Mouse (Mus musculus): ENCODE results near the gene Cdh4. TPM values are rescaled to one million over a fixed set of nuclear protein-coding genes. Genes with fewer than 3 reads are reported as not detected.

The Cdh4 gene
- polyA plus RNA-seq, 1 experiment from 2014 or later = 23.0 TPM

DNA sequence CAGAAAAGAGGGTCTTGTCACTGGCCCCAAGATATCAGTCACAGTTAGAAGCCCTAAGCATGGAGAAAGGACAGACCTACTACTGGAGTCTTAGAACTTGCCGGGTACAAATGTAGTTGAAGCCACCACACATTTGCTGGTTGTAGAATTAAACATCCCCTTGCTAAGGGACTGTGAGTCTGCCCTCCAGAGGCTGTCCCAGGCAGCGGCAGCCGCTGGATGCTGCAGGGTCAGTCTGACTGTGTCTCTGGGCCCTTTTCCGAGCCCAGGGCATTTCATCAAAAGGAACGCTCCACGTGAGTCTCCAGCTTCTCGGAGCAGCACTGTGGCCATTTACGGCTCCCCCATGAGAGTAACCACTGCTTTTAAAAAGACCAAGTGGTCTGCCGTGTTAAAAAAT lies 221.4 kb downstream of the Cdh4 start:
- Histone ChIP-seq H3K27ac (ENCODE audit: low read length) (no peak overlapping the region), H3K4me1 (ENCODE audit: insufficient read depth, low read length) (peaks cover 10% of the 10 kb centered on the region), H3K4me2 (replicated peaks; ENCODE audit: low read depth, low read length) (no peak overlapping the region), H3K9ac (replicated peaks; ENCODE audit: low read length) (no peak overlapping the region), H3K4me3 (ENCODE audit: low read length) (no peak overlapping the region), H3K9me3 (ENCODE audit: low read length) (0 out of 2 replicates have a peak, but pooled peaks cover 2% of the 10 kb centered on the region), H3K27me3 (ENCODE audit: insufficient read depth, low read length) (peaks cover 10% of the 10 kb centered on the region; the same call in 1 of the 2 replicates), H3K36me3 (ENCODE audit: insufficient read depth, low read length) (no peaks in the 10 kb centered on the region)
- no peak for ATAC-seq (ENCODE audit: low FRiP score, low TSS enrichment)
- WGBS = 15% methylated on average over 9 of the region's 9 CpGs

DNA sequence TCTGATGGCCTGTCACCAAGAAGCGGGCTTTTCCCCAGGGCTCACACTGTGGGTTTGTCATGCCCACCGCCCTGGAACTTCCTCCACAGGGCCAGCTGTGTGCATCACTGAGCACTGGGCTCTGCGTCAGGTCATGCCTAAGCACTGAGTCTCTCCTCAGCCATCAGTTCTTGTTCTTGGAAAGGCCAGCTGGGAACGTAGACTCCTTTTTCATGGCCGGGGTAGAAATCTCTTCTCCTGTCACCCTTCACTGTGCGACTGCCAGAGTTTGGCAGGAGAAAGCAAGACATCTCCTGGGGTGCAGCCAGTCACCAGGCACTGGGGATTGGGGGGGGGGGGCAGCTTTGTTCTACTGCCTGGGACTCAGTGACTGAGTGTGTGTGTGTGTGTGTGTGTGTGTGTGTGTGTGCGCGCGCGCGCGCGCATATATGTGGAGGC lies 222.0 kb downstream of the Cdh4 start:
- H3K27me3 ChIP-seq (ENCODE audit: insufficient read depth, low read length) = peaks cover 10% of the 10 kb centered on the region; the same call in 1 of the 2 replicates
- H3K4me2 ChIP-seq (replicated peaks; ENCODE audit: low read depth, low read length) = no peak overlapping the region
- H3K27ac ChIP-seq (ENCODE audit: low read length) = no peak overlapping the region
- H3K9me3 ChIP-seq (ENCODE audit: low read length) = 0 out of 2 replicates have a peak, but pooled peaks cover 2% of the 10 kb centered on the region
- no peak overlapping the region for H3K9ac ChIP-seq (replicated peaks; ENCODE audit: low read length)
- H3K36me3 ChIP-seq (ENCODE audit: insufficient read depth, low read length) = no peaks in the 10 kb centered on the region
- H3K4me1 ChIP-seq (ENCODE audit: insufficient read depth, low read length) = peaks cover 10% of the 10 kb centered on the region
- H3K4me3 ChIP-seq (ENCODE audit: low read length) = no peak overlapping the region
- 0 out of 2 replicates have a peak, but pooled peaks have one; percentile 47 for ATAC-seq (ENCODE audit: low FRiP score, low TSS enrichment)
- 66% methylated on average over 13 of the region's 13 CpGs for WGBS

DNA sequence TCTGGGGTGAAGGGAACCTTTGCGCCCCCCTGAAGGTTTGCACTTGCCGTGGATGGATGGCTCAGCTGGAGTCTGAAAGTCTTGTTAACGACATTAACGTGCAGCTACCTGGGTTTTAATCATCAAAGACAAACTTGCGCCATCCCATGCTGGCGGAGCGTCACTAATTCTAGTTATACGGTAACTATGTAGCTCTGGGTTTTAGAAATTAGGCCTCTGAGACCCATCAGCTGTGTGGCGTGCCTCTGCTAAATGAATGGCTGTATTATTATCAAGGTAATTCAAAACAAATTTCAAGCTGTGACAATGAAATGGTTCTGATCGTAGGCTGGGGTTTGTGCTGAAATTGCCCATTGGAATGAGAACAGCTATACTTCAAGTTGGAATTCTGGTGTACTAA lies 228.5 kb downstream of the Cdh4 start:
- no peak overlapping the region for H3K4me3 ChIP-seq (ENCODE audit: low read length)
- no peak overlapping the region for H3K9ac ChIP-seq (replicated peaks; ENCODE audit: low read length)
- H3K27ac ChIP-seq (ENCODE audit: low read length) = no peak overlapping the region
- H3K27me3 ChIP-seq (ENCODE audit: insufficient read depth, low read length) = no peaks in the 10 kb centered on the region
- 49% methylated on average over 10 of the region's 10 CpGs for WGBS
- ATAC-seq (ENCODE audit: low FRiP score, low TSS enrichment) = no peak
- no peaks in the 10 kb centered on the region for H3K36me3 ChIP-seq (ENCODE audit: insufficient read depth, low read length)
- no peaks in the 10 kb centered on the region for H3K9me3 ChIP-seq (ENCODE audit: low read length)
- no peak overlapping the region for H3K4me2 ChIP-seq (replicated peaks; ENCODE audit: low read depth, low read length)
- H3K4me1 ChIP-seq (ENCODE audit: insufficient read depth, low read length) = 0 out of 2 replicates have a peak, but pooled peaks cover 3% of the 10 kb centered on the region

DNA sequence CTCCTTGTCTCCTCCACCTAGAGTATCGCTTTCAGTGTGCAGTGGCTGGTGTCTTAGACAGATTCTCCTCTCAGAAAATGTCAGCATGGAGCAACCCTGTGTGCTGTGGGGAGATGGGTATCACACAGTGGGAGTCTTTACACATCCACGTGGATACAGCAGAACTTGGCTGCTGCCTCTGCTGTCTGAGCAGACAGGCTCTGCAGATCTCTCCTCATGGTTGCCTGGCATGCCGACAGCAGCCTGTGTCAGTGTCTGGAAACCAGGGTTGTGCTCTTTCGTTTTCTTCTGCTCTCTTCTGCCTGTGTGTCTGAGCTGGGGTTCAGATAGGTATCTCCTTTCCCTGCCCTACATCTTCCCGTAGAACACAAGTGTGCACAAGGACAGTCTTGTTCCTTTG lies 237.6 kb downstream of the Cdh4 start:
- H3K27me3 ChIP-seq (ENCODE audit: insufficient read depth, low read length) = no peaks in the 10 kb centered on the region
- H3K9me3 ChIP-seq (ENCODE audit: low read length) = no peaks in the 10 kb centered on the region
- no peaks in the 10 kb centered on the region for H3K36me3 ChIP-seq (ENCODE audit: insufficient read depth, low read length)
- no peak for ATAC-seq (ENCODE audit: low FRiP score, low TSS enrichment)
- no peaks in the 10 kb centered on the region for H3K4me1 ChIP-seq (ENCODE audit: insufficient read depth, low read length)
- 60% methylated on average over 5 of the region's 5 CpGs for WGBS
- no peak overlapping the region for H3K27ac ChIP-seq (ENCODE audit: low read length)
- no peak overlapping the region for H3K4me2 ChIP-seq (replicated peaks; ENCODE audit: low read depth, low read length)
- H3K4me3 ChIP-seq (ENCODE audit: low read length) = no peak overlapping the region
- no peak overlapping the region for H3K9ac ChIP-seq (replicated peaks; ENCODE audit: low read length)

DNA sequence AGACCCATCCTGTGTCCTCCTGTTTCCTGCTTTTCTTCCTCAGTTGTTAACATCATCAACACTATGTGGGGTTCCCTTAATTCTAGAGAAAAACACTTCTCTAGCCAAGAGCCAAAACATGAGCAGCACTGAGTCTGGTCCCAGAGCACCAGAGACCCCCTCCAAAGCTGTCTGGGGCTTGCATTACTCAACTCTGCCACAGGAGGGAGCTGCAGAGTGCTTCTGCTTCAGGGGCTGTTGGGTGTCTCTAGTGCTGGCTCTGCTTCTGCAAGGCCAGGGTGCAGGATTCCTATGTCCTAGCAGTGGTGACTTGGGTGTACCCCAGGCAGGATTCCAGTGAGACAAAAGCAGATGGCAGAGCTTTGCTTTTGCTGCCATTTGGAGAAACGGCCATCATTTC lies 239.2 kb downstream of the Cdh4 start:
- Histone ChIP-seq H3K4me2 (replicated peaks; ENCODE audit: low read depth, low read length) (no peak overlapping the region), H3K27me3 (ENCODE audit: insufficient read depth, low read length) (no peaks in the 10 kb centered on the region), H3K9ac (replicated peaks; ENCODE audit: low read length) (no peak overlapping the region), H3K4me3 (ENCODE audit: low read length) (no peak overlapping the region), H3K9me3 (ENCODE audit: low read length) (no peaks in the 10 kb centered on the region), H3K36me3 (ENCODE audit: insufficient read depth, low read length) (no peaks in the 10 kb centered on the region), H3K4me1 (ENCODE audit: insufficient read depth, low read length) (no peaks in the 10 kb centered on the region), H3K27ac (ENCODE audit: low read length) (no peak overlapping the region)
- ATAC-seq (ENCODE audit: low FRiP score, low TSS enrichment) = no peak
- 83% methylated on average over 1 of the region's 1 CpGs for WGBS

DNA sequence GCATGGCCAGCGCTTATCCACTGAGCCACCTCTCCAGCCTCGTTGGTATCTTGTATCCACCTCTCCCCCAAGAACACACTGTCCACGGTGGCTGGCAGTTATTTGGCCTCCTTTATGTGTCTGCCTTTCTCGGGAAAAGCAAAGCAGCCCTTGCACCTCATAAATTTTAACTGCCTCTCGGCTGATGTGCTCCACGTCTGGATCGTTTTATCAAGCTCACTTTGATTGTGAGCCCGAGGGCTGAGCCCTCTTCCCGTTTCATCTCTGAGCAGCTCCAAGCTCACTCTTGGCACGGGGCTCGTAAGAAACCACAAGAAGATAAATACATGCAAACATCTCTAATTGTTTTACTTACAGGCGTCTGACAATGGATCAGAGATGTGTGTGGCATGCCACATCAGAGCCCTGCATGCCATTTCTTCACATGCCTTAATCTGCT lies 245.0 kb downstream of the Cdh4 start:
- 0 out of 2 replicates have a peak, but pooled peaks have one; percentile 30 for ATAC-seq (ENCODE audit: low FRiP score, low TSS enrichment)
- Histone ChIP-seq H3K27me3 (ENCODE audit: insufficient read depth, low read length) (no peaks in the 10 kb centered on the region), H3K36me3 (ENCODE audit: insufficient read depth, low read length) (no peaks in the 10 kb centered on the region), H3K9ac (replicated peaks; ENCODE audit: low read length) (no peak overlapping the region), H3K4me1 (ENCODE audit: insufficient read depth, low read length) (0 out of 2 replicates have a peak, but pooled peaks cover 4% of the 10 kb centered on the region), H3K4me2 (replicated peaks; ENCODE audit: low read depth, low read length) (no peak overlapping the region), H3K9me3 (ENCODE audit: low read length) (no peaks in the 10 kb centered on the region), H3K4me3 (ENCODE audit: low read length) (no peak overlapping the region), H3K27ac (ENCODE audit: low read length) (no peak overlapping the region)
- 12% methylated on average over 12 of the region's 12 CpGs for WGBS

DNA sequence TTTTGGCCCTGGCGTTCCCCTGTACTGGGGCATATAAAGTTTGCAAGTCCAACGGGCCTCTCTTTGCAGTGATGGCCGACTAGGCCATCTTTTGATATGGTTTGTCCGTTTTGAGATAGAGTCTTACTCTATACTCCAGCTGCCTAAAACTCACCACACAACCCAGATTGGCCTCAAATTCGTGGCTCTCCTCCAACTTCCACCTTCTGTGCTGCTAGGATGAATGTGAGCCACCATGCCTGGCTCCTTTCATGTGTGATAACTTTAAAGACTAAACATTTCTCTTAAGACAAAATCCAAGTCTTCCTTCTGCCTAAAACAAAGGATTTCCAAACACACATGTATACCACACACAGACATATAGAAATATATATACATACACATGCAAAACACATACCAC lies 246.7 kb downstream of the Cdh4 start:
- no peak overlapping the region for H3K9ac ChIP-seq (replicated peaks; ENCODE audit: low read length)
- ATAC-seq (ENCODE audit: low FRiP score, low TSS enrichment) = no peak
- no peaks in the 10 kb centered on the region for H3K27me3 ChIP-seq (ENCODE audit: insufficient read depth, low read length)
- H3K4me3 ChIP-seq (ENCODE audit: low read length) = no peak overlapping the region
- no peaks in the 10 kb centered on the region for H3K36me3 ChIP-seq (ENCODE audit: insufficient read depth, low read length)
- H3K9me3 ChIP-seq (ENCODE audit: low read length) = no peaks in the 10 kb centered on the region
- 85% methylated on average over 5 of the region's 5 CpGs for WGBS
- no peak overlapping the region for H3K27ac ChIP-seq (ENCODE audit: low read length)
- no peak overlapping the region for H3K4me2 ChIP-seq (replicated peaks; ENCODE audit: low read depth, low read length)
- 0 out of 2 replicates have a peak, but pooled peaks cover 4% of the 10 kb centered on the region for H3K4me1 ChIP-seq (ENCODE audit: insufficient read depth, low read length)

DNA sequence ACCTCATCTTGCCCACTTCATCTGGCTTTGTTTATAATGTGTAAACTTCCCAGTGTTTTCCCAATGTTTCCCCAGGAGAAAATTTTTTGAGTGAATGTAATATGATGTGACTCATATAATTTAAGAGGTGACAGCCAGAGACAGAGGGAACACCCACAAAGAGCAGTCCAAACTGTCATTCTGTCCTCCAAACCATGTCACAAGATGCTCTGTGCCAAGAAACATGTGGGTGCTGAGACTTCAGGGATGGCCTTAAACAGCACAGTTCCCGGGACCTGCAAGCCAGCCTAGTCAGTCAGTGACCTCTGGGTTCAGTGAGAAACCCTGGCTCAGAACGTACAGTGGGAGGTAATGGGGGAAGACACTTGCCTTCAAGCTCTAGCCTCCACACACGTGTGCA lies 247.5 kb downstream of the Cdh4 start:
- Histone ChIP-seq H3K9me3 (ENCODE audit: low read length) (no peaks in the 10 kb centered on the region), H3K27me3 (ENCODE audit: insufficient read depth, low read length) (no peaks in the 10 kb centered on the region), H3K4me3 (ENCODE audit: low read length) (no peak overlapping the region), H3K9ac (replicated peaks; ENCODE audit: low read length) (no peak overlapping the region), H3K27ac (ENCODE audit: low read length) (no peak overlapping the region), H3K4me1 (ENCODE audit: insufficient read depth, low read length) (0 out of 2 replicates have a peak, but pooled peaks cover 4% of the 10 kb centered on the region), H3K4me2 (replicated peaks; ENCODE audit: low read depth, low read length) (no peak overlapping the region), H3K36me3 (ENCODE audit: insufficient read depth, low read length) (no peaks in the 10 kb centered on the region)
- WGBS = 64% methylated on average over 3 of the region's 3 CpGs
- no peak for ATAC-seq (ENCODE audit: low FRiP score, low TSS enrichment)

DNA sequence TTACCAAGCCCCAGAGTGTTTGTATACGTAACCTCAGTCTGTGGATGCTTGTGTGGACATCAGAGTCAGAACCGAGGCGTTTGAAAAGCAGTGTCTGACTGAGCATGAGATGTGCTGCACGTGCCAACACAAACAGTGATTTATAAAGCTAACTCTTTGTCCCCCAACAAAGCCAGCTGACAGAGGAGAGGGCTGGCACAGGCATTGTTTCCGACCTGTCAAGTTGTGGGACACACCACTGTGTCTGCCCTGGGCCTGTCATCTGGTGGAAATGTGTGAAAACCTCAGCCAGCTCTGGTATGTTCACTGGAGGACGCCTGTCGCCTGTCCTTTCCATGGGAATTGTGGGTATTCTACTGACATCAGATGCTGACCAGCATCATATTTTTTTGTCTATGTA lies 248.3 kb downstream of the Cdh4 start:
- Histone ChIP-seq H3K36me3 (ENCODE audit: insufficient read depth, low read length) (no peaks in the 10 kb centered on the region), H3K4me3 (ENCODE audit: low read length) (no peak overlapping the region), H3K4me2 (replicated peaks; ENCODE audit: low read depth, low read length) (no peak overlapping the region), H3K4me1 (ENCODE audit: insufficient read depth, low read length) (0 out of 2 replicates have a peak, but pooled peaks cover 4% of the 10 kb centered on the region), H3K9me3 (ENCODE audit: low read length) (no peaks in the 10 kb centered on the region), H3K27me3 (ENCODE audit: insufficient read depth, low read length) (no peaks in the 10 kb centered on the region), H3K27ac (ENCODE audit: low read length) (no peak overlapping the region), H3K9ac (replicated peaks; ENCODE audit: low read length) (no peak overlapping the region)
- WGBS = 51% methylated on average over 7 of the region's 7 CpGs
- ATAC-seq (ENCODE audit: low FRiP score, low TSS enrichment) = no peak

DNA sequence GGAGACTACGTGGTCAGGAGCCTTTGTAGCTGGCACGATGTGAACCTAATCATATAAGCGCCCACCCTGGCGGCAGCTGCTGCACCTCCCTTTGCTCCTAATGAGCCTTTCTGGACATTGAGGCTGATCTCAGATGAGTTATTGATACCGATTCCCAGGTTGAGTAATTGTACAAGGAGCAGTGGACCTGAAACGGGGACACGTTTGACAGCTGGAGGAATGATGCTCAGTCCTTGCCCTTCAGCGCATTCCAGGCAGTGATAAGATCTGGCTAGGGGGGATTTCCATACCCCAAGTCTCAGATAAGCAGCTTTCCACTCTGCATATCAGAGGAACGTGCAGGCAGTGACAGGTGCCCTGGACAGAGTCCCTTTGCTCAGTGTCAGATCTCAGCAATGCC lies 252.7 kb downstream of the Cdh4 start:
- Histone ChIP-seq H3K4me1 (ENCODE audit: insufficient read depth, low read length) (peaks cover 8% of the 10 kb centered on the region), H3K4me3 (ENCODE audit: low read length) (no peak overlapping the region), H3K9ac (replicated peaks; ENCODE audit: low read length) (no peak overlapping the region), H3K27ac (ENCODE audit: low read length) (no peak overlapping the region), H3K4me2 (replicated peaks; ENCODE audit: low read depth, low read length) (no peak overlapping the region), H3K27me3 (ENCODE audit: insufficient read depth, low read length) (no peaks in the 10 kb centered on the region), H3K36me3 (ENCODE audit: insufficient read depth, low read length) (no peaks in the 10 kb centered on the region), H3K9me3 (ENCODE audit: low read length) (no peaks in the 10 kb centered on the region)
- WGBS = 49% methylated on average over 9 of the region's 9 CpGs
- no peak for ATAC-seq (ENCODE audit: low FRiP score, low TSS enrichment)

Measured in kidney, embryonic 16.5 days (tissue).